Mouse (Mus musculus) testis, adult 2 months (tissue): ENCODE measurements around the gene Drg2. TPM values are rescaled to one million over a fixed set of nuclear protein-coding genes. Genes with fewer than 3 reads are reported as not detected.

Experiments
- H3K27ac ChIP-seq: fragments of 200-500 bp; 2 replicates; pipeline ENCODE4 v1.5.1; 2012; ENCODE audit warnings: low read depth, low read length; ENCODE audit not compliant: control insufficient read depth, insufficient read depth
- H3K27me3 ChIP-seq: fragments of 200-500 bp; 2 replicates; pipeline ENCODE4 v1.6.1; 2012; ENCODE audit warnings: mild to moderate bottlenecking, low read length, moderate library complexity; ENCODE audit not compliant: control insufficient read depth, insufficient read depth
- H3K36me3 ChIP-seq: fragments of 200-500 bp; 2 replicates; pipeline ENCODE4 v1.6.1; 2012; ENCODE audit warnings: mild to moderate bottlenecking, low read length; ENCODE audit not compliant: control insufficient read depth, insufficient read depth
- H3K4me1 ChIP-seq: fragments of 200-500 bp; 2 replicates; pipeline ENCODE4 v1.6.1; 2012; ENCODE audit warnings: low read length; ENCODE audit not compliant: control insufficient read depth, insufficient read depth
- H3K4me3 ChIP-seq: fragments of 200-500 bp; 2 replicates; pipeline ENCODE4 v1.5.1; 2012; ENCODE audit warnings: low read depth, mild to moderate bottlenecking, low read length, moderate library complexity, mixed read lengths; ENCODE audit not compliant: control insufficient read depth
- CTCF ChIP-seq: fragments of 200-500 bp; IDR thresholded peaks from 2 replicates; pipeline ENCODE4 v1.5.1; 2012; ENCODE audit warnings: low read depth, mild to moderate bottlenecking, inconsistent platforms, low read length, moderate library complexity; ENCODE audit not compliant: control insufficient read depth, insufficient read depth, insufficient replicate concordance
- POLR2A ChIP-seq: fragments of 200-500 bp; IDR thresholded peaks from 2 replicates; pipeline ENCODE4 v1.6.1; 2012; ENCODE audit warnings: low read depth, mild to moderate bottlenecking, inconsistent platforms, low read length, moderate library complexity; ENCODE audit not compliant: control insufficient read depth
- polyA plus RNA-seq: library from polyadenylated mRNA; depleted of rRNA; stranded (reverse); fragments of >200 nt; gene quantifications from 2 replicates; pipeline ENCODE4 v1.2.3, GENCODE M21; 2012; rRNA removed

The Drg2 gene
- polyA plus RNA-seq, 1 experiment: 34.5 TPM

DNA sequence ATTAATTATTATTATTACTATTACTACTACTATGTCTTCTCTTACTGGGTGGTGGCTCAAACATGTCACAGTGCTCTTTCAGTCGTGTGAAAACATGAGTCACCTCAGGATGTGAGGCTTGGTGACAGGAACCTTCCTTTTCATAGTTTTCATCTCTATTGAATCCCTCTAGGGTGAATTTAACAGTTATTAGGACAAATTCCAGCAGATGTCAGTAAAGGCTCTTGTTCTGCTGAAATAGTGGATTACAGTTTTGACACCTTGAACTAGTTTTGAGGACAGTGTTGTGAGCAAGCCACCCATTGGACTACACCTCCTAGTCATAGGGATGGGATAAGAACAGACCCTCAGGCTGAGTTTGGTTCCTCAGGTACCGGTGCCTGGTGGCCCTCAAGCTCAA, 41.3 kb downstream of the Drg2 start:
- Histone ChIP-seq H3K27me3 (no peaks in the 10 kb centered on the region), H3K4me1 (peaks cover 2% of the 10 kb centered on the region; the same call in 1 of the 2 replicates), H3K4me3 (no peak overlapping the region), H3K27ac (no peak overlapping the region), H3K36me3 (no peaks in the 10 kb centered on the region)
- TF ChIP-seq CTCF: no peak
- TF ChIP-seq POLR2A: no peak

DNA sequence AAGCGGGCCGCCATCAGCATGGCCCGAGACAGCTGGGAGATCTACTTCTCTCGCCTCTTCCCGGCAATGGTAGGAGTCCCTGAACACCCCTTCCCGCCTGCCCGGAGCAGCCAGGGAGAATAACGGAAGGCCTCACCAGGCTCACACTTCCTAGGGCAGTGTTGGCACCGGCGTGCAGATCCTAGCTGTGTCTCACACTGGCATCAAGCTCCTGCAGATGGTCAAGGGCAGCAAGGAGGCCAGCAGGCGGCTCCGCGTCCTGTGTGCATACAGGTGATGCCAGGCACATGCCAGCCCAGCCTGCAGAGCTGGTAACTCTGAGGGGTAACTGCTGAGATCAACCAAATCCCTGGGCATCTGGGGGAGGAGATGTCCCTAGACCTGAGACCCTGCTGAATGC, 52.9 kb downstream of the Drg2 start:
- no peak for TF ChIP-seq POLR2A
- no peak for TF ChIP-seq CTCF
- H3K27ac ChIP-seq: no peak overlapping the region

DNA sequence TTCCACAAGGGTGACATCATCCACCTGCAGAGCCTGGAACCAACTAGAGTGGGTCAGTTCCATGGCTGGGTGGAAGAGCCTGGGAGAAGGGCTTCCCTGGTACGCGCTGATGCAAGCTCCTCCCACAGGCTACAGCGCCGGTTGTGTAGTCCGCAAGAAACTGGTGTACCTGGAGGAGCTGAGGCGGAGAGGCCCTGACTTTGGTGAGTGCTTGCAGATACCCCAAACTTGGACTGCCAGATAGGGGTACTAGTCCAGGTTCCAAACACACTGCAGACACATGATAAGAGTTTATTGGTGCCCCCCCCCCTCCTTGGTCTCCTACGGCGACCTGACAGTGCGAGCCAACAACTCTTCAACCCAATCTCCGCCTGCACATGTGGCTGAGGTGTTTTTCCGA, 54.6 kb downstream of the Drg2 start:
- Histone ChIP-seq H3K27me3 (no peaks in the 10 kb centered on the region), H3K36me3 (no peaks in the 10 kb centered on the region), H3K4me1 (peaks cover 5% of the 10 kb centered on the region), H3K4me3 (peak overlapping the region; percentile 3), H3K27ac (no peak overlapping the region)
- TF ChIP-seq POLR2A (no peak), CTCF (no peak)

More for the DNA sequence above, 52.9 kb downstream of the Drg2 start:
- no peaks in the 10 kb centered on the region for H3K36me3 ChIP-seq
- H3K4me1 ChIP-seq: peaks cover 5% of the 10 kb centered on the region
- H3K4me3 ChIP-seq: no peak overlapping the region
- H3K27me3 ChIP-seq: no peaks in the 10 kb centered on the region

DNA sequence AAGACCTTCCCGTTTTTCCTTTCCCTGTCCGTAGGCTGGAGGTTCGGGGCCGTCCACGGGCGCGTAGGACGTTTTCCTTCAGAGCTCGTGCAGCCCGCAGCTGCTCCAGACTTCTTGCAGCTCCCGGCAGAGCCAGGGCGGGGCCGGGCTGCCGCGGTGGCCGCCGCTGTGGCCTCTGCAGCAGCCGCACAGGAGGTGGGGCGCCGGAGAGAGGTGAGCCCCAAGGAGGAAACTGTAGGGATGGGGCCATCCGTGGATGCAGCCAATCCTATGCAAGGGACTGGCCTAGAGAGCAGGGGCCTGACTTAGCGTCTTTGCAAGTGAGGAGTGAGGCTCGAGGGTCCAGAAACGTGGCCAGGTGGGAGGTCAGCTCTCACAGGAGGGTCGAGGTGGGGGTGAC, 55.1 kb downstream of the Drg2 start:
- Histone ChIP-seq H3K36me3 (no peaks in the 10 kb centered on the region), H3K27ac (no peak overlapping the region), H3K27me3 (no peaks in the 10 kb centered on the region), H3K4me1 (peaks cover 5% of the 10 kb centered on the region), H3K4me3 (peak overlapping the region; percentile 48)
- TF ChIP-seq POLR2A: no peak
- no peak for TF ChIP-seq CTCF

DNA sequence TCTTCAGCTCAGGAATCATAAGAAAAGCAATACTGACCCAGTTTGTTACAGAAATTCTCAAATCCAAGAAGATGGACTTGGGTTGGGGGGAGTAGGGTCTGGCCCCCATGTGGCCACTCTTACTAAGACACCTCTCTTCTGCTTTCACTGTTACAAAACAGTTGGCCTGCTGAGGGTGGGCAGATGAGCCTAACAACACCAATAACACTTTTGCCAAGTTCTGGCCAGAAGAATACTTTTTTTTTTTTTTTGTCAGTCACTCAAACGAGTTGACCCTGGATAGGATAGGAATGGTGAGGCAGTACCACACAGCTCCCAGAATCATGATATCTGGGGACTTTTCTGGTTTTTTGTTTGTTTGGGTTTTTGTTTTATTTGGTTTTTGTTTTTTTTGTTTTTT, 57.5 kb downstream of the Drg2 start:
- no peak overlapping the region for H3K27ac ChIP-seq
- TF ChIP-seq POLR2A (no peak), CTCF (no peak)
- peaks cover 5% of the 10 kb centered on the region for H3K4me1 ChIP-seq
- H3K4me3 ChIP-seq: no peak overlapping the region
- no peaks in the 10 kb centered on the region for H3K36me3 ChIP-seq
- no peaks in the 10 kb centered on the region for H3K27me3 ChIP-seq

DNA sequence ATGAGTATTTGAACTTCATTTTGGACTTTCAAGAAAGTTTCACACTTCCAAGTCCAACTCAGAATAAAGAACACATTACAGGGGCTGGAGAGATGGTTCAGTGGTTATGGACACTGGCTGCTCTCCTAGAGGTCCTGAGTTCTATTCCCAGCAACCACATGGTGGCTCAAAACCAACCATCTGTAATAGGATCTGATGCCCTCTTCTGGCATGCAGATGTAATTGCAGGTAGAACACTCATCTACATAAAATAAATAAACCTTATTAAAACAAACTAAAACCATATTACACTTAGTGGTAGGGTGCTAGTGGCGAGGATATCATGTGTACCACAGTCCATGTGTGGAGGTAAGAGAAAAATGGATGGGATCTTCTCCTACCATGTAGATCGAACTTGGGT, 58.1 kb downstream of the Drg2 start:
- Histone ChIP-seq H3K36me3 (no peaks in the 10 kb centered on the region), H3K4me1 (peaks cover 5% of the 10 kb centered on the region), H3K27ac (no peak overlapping the region), H3K4me3 (no peak overlapping the region), H3K27me3 (no peaks in the 10 kb centered on the region)
- TF ChIP-seq POLR2A (no peak), CTCF (no peak)

DNA sequence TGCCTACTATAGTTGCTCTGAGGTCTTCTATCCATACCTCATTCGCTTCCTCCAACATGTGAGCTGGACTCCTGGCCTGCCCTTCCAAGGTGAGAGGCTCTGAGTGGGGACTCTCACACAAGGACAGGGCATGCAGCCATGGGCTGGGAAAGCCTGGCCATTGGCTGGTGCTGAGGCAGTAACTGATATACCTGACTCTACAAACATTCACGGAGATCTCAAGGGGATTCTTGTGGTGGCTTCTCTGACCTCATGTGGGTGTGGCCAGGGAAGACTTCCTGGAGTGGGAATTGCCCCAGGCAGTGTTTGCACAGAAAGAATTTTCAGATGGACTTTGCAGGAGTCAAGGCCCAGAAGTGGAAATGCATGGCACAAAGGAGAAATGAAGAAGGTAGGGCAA, 60.5 kb downstream of the Drg2 start:
- Histone ChIP-seq H3K4me1 (no peaks in the 10 kb centered on the region; the same call in 1 of the 2 replicates), H3K27ac (no peak overlapping the region), H3K36me3 (no peaks in the 10 kb centered on the region), H3K27me3 (no peaks in the 10 kb centered on the region), H3K4me3 (no peak overlapping the region)
- no peak for TF ChIP-seq POLR2A
- TF ChIP-seq CTCF: no peak

DNA sequence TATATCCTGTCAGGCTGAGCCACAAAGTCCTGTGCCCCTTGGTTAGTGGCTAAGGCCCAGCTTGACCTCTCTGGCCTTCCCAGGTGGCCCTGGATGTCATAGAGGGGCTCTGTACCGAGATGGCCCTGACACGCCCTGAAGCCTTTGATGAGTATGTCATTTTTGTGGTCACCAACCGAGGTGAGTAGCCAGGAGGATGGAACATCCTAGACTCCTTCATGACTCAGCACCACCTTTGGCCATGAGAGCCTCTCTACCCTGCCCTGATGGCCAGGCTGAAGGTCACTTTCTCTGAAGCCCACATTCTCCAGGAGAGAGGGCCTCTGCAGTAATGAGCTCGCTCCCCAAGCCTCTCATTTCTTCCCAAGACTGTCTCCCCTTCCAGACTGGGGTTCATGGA, 63.9 kb downstream of the Drg2 start:
- no peaks in the 10 kb centered on the region for H3K4me1 ChIP-seq
- TF ChIP-seq POLR2A (no peak), CTCF (no peak)
- H3K36me3 ChIP-seq: no peaks in the 10 kb centered on the region

More for the DNA sequence above, 63.9 kb downstream of the Drg2 start:
- Histone ChIP-seq H3K27ac (no peak overlapping the region), H3K27me3 (no peaks in the 10 kb centered on the region), H3K4me3 (no peak overlapping the region)

Other genes with a start within 250 kb of the Drg2 start
- gene Srebf1, start 232.0 kb upstream of the Drg2 start, polyA plus RNA-seq: 13.2 and 18.5 TPM in 2 replicates
- gene Tom1l2, start 101.7 kb upstream of the Drg2 start, polyA plus RNA-seq: 18.5 and 22.3 TPM in 2 replicates
- gene Drc3, start 101.3 kb upstream of the Drg2 start, polyA plus RNA-seq: 62.2 and 70.2 TPM in 2 replicates
- 76.9 and 89.3 TPM in 2 replicates for gene Gid4, start 37.4 kb upstream of the Drg2 start, polyA plus RNA-seq
- gene Atpaf2, start 36.1 kb upstream of the Drg2 start, polyA plus RNA-seq: 83.6 and 87.7 TPM in 2 replicates
- gene Myo15, start 14.7 kb downstream of the Drg2 start, polyA plus RNA-seq: 8.2 and 11.7 TPM in 2 replicates
- 13.4 and 13.8 TPM in 2 replicates for gene Alkbh5, start 81.8 kb downstream of the Drg2 start, polyA plus RNA-seq
- gene Llgl1, start 245.1 kb downstream of the Drg2 start, polyA plus RNA-seq: 14.6 and 16.9 TPM in 2 replicates